Mouse (Mus musculus): ENCODE results near the gene Syne1. TPM values are rescaled to one million over a fixed set of nuclear protein-coding genes. Genes with fewer than 3 reads are reported as not detected.

Gene Syne1
- polyA plus RNA-seq, 1 experiment = 12.3 TPM

DNA sequence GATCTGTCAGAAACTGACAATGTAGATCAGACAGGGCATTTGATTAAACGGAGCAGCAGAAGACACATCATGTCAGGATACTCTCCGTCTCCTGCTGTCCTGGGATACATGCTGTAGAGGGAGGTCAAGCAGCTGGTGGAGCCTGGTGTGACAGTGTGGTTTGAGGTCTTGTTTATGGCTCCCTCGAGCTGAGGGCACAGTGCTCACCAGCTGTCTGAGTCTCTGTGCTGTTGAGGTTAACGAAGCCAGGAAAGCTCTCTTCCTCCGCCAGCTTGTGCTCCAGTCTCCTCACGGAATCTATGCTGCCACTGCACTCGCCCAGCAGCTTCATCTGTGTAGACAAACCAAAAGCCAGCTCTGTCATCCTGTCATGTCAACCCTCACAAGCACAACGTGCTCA lies 510.0 kb downstream of the Syne1 start:
- TF ChIP-seq CTCF (IDR thresholded peaks at IDR 0.05; ENCODE audit: extremely low read depth, insufficient read depth, insufficient read length, insufficient replicate concordance) (no peak), POLR2A (IDR thresholded peaks at IDR 0.05; ENCODE audit: low read depth, low read length) (no peak)
- no peak for DNase-seq (ENCODE audit: low read depth in 1 of 2, low spot score in 2 of 2)
- peaks cover 12% of the 10 kb centered on the region for H3K36me3 ChIP-seq (ENCODE audit: control insufficient read depth, insufficient read depth, low read length)
- no peak overlapping the region for H3K4me3 ChIP-seq (ENCODE audit: extremely low read depth, insufficient read depth, insufficient read length)
- H3K27me3 ChIP-seq (ENCODE audit: control insufficient read depth, insufficient read depth, low read length) = no peaks in the 10 kb centered on the region
- H3K4me1 ChIP-seq (ENCODE audit: control insufficient read depth, insufficient read depth, insufficient read length) = no peaks in the 10 kb centered on the region
- no peak overlapping the region for H3K27ac ChIP-seq (ENCODE audit: insufficient read depth, low read length)
- 87% methylated on average over 8 of the region's 8 CpGs for WGBS

DNA sequence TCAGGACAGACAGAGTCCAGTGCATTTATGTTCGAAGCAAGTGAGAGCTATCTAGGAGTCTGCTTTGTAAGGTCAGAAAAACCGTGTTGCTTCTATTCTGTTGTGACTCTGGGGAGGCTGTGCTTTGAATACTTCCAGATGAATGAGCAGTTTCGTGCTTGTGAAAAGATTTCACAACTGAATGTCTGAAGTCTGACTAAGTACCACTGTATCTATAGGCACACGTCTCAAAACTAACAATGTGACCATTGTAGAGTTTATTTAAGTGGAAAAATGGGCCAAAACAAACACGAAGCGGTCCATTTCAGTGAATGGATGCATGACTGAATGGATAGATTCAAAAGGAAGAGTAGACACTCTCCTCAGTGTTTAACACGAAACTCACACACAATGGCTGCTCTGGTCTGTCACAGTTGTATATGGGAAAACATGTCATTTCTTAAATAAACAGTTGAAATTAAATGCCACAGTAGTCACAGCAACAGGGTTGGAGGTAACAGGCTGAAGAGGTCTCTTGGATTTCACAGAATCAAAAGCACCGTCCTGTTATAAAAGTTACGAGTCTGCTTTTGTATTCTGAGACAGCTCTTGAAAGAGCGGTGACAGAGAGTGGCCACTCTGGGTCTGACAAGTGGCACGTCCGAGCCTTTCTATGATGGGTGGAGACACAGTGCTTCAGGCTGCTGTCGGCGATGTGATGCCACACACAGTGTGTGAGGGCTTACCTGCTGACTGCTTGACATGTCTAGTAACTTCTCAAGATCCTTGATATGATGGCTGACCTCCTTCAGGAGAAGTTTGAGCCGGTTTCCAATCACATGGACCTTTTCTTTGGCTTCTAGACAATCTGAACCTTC lies 518.9 kb downstream of the Syne1 start:
- Histone ChIP-seq H3K4me3 (ENCODE audit: extremely low read depth, insufficient read depth, insufficient read length) (no peak overlapping the region), H3K27ac (ENCODE audit: insufficient read depth, low read length) (no peak overlapping the region), H3K4me1 (ENCODE audit: control insufficient read depth, insufficient read depth, insufficient read length) (no peaks in the 10 kb centered on the region), H3K36me3 (ENCODE audit: control insufficient read depth, insufficient read depth, low read length) (peaks cover 22% of the 10 kb centered on the region), H3K27me3 (ENCODE audit: control insufficient read depth, insufficient read depth, low read length) (no peaks in the 10 kb centered on the region)
- no peak for TF ChIP-seq CTCF (IDR thresholded peaks at IDR 0.05; ENCODE audit: extremely low read depth, insufficient read depth, insufficient read length, insufficient replicate concordance)
- no peak for TF ChIP-seq POLR2A (IDR thresholded peaks at IDR 0.05; ENCODE audit: low read depth, low read length)
- 94% methylated on average over 15 of the region's 15 CpGs for WGBS
- DNase-seq (ENCODE audit: low read depth in 1 of 2, low spot score in 2 of 2) = no peak

GRCm38 (mm10) chr10:5029883-5030282 lies 521.4 kb downstream of the Syne1 start:
- H3K27me3 ChIP-seq (ENCODE audit: control insufficient read depth, insufficient read depth, low read length) = no peaks in the 10 kb centered on the region
- H3K36me3 ChIP-seq (ENCODE audit: control insufficient read depth, insufficient read depth, low read length) = peaks cover 17% of the 10 kb centered on the region
- no peak for DNase-seq (ENCODE audit: low read depth in 1 of 2, low spot score in 2 of 2)
- no peak for TF ChIP-seq POLR2A (IDR thresholded peaks at IDR 0.05; ENCODE audit: low read depth, low read length)
- no peak for TF ChIP-seq CTCF (IDR thresholded peaks at IDR 0.05; ENCODE audit: extremely low read depth, insufficient read depth, insufficient read length, insufficient replicate concordance)
- no peaks in the 10 kb centered on the region; the same call in 1 of the 2 replicates for H3K4me1 ChIP-seq (ENCODE audit: control insufficient read depth, insufficient read depth, insufficient read length)
- WGBS = 88% methylated on average over 1 of the region's 1 CpGs
- no peak overlapping the region for H3K4me3 ChIP-seq (ENCODE audit: extremely low read depth, insufficient read depth, insufficient read length)
- H3K27ac ChIP-seq (ENCODE audit: insufficient read depth, low read length) = no peak overlapping the region

GRCm38 (mm10) chr10:5029161-5029560 lies 522.1 kb downstream of the Syne1 start:
- no peak overlapping the region for H3K4me3 ChIP-seq (ENCODE audit: extremely low read depth, insufficient read depth, insufficient read length)
- H3K27me3 ChIP-seq (ENCODE audit: control insufficient read depth, insufficient read depth, low read length) = no peaks in the 10 kb centered on the region
- TF ChIP-seq POLR2A (IDR thresholded peaks at IDR 0.05; ENCODE audit: low read depth, low read length) (no peak), CTCF (IDR thresholded peaks at IDR 0.05; ENCODE audit: extremely low read depth, insufficient read depth, insufficient read length, insufficient replicate concordance) (no peak)
- 85% methylated on average over 2 of the region's 2 CpGs for WGBS
- H3K36me3 ChIP-seq (ENCODE audit: control insufficient read depth, insufficient read depth, low read length) = peaks cover 17% of the 10 kb centered on the region
- no peak for DNase-seq (ENCODE audit: low read depth in 1 of 2, low spot score in 2 of 2)
- no peak overlapping the region for H3K27ac ChIP-seq (ENCODE audit: insufficient read depth, low read length)
- H3K4me1 ChIP-seq (ENCODE audit: control insufficient read depth, insufficient read depth, insufficient read length) = no peaks in the 10 kb centered on the region; the same call in 1 of the 2 replicates

DNA sequence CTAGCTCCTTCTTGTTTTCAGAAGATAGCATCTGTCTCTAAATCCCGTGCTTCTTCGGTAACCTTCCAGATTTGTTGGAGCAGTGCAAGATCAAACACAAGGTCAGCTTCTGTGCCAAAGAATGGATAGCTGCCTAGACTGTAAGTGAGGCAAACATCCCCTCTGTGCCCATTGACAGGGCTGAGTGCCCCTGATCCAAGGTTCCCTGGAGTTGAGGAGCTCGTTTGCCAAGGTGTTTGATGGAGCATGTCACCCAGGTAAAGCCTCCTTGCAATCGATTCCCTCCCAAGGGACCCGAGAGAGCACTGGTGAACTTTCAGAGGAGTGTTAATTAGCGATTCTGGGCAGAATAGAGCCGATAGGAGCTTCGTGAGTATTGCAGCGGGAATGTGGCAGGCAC lies 523.0 kb downstream of the Syne1 start:
- peaks cover 15% of the 10 kb centered on the region for H3K36me3 ChIP-seq (ENCODE audit: control insufficient read depth, insufficient read depth, low read length)

DNA sequence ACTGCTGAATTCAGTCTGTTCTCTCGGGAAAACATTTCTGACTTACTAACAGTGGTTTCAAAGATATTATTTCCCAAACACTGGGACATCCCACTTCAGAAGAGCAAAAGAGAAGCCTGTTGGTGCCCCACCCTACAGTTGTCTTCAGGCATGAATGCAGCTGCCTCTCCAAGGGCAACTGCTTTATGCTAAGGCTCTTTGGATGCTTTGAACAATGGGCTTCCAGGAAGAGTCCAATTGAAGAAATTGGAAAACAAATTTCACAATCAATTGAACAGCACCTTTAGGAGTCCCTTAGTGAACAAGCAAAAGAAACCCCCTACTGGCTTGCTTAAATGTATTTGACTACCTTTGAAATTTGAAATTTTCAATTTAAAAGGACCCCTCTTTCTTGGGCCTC lies 524.1 kb downstream of the Syne1 start:
- TF ChIP-seq CTCF (IDR thresholded peaks at IDR 0.05; ENCODE audit: extremely low read depth, insufficient read depth, insufficient read length, insufficient replicate concordance) (no peak), POLR2A (IDR thresholded peaks at IDR 0.05; ENCODE audit: low read depth, low read length) (no peak)
- no peak for DNase-seq (ENCODE audit: low read depth in 1 of 2, low spot score in 2 of 2)
- 94% methylated on average over 1 of the region's 1 CpGs for WGBS
- Histone ChIP-seq H3K36me3 (ENCODE audit: control insufficient read depth, insufficient read depth, low read length) (peaks cover 9% of the 10 kb centered on the region), H3K27ac (ENCODE audit: insufficient read depth, low read length) (no peak overlapping the region), H3K27me3 (ENCODE audit: control insufficient read depth, insufficient read depth, low read length) (no peaks in the 10 kb centered on the region), H3K4me3 (ENCODE audit: extremely low read depth, insufficient read depth, insufficient read length) (no peak overlapping the region), H3K4me1 (ENCODE audit: control insufficient read depth, insufficient read depth, insufficient read length) (no peaks in the 10 kb centered on the region; the same call in 1 of the 2 replicates)

More for the DNA sequence above, 523.0 kb downstream of the Syne1 start:
- WGBS = 91% methylated on average over 9 of the region's 9 CpGs
- no peaks in the 10 kb centered on the region; the same call in 1 of the 2 replicates for H3K4me1 ChIP-seq (ENCODE audit: control insufficient read depth, insufficient read depth, insufficient read length)
- no peak for DNase-seq (ENCODE audit: low read depth in 1 of 2, low spot score in 2 of 2)
- no peak overlapping the region for H3K27ac ChIP-seq (ENCODE audit: insufficient read depth, low read length)
- H3K27me3 ChIP-seq (ENCODE audit: control insufficient read depth, insufficient read depth, low read length) = no peaks in the 10 kb centered on the region
- H3K4me3 ChIP-seq (ENCODE audit: extremely low read depth, insufficient read depth, insufficient read length) = no peak overlapping the region
- TF ChIP-seq CTCF (IDR thresholded peaks at IDR 0.05; ENCODE audit: extremely low read depth, insufficient read depth, insufficient read length, insufficient replicate concordance) (no peak), POLR2A (IDR thresholded peaks at IDR 0.05; ENCODE audit: low read depth, low read length) (no peak)

GRCm38 (mm10) chr10:5025906-5026305 lies 525.4 kb downstream of the Syne1 start:
- H3K36me3 ChIP-seq (ENCODE audit: control insufficient read depth, insufficient read depth, low read length) = peaks cover 3% of the 10 kb centered on the region; the same call in 1 of the 2 replicates
- WGBS = 91% methylated on average over 4 of the region's 4 CpGs
- H3K4me1 ChIP-seq (ENCODE audit: control insufficient read depth, insufficient read depth, insufficient read length) = no peaks in the 10 kb centered on the region; the same call in 1 of the 2 replicates
- H3K27me3 ChIP-seq (ENCODE audit: control insufficient read depth, insufficient read depth, low read length) = no peaks in the 10 kb centered on the region
- H3K27ac ChIP-seq (ENCODE audit: insufficient read depth, low read length) = no peak overlapping the region
- no peak for DNase-seq (ENCODE audit: low read depth in 1 of 2, low spot score in 2 of 2)
- TF ChIP-seq CTCF (IDR thresholded peaks at IDR 0.05; ENCODE audit: extremely low read depth, insufficient read depth, insufficient read length, insufficient replicate concordance) = no peak
- TF ChIP-seq POLR2A (IDR thresholded peaks at IDR 0.05; ENCODE audit: low read depth, low read length) = no peak
- H3K4me3 ChIP-seq (ENCODE audit: extremely low read depth, insufficient read depth, insufficient read length) = no peak overlapping the region
